Mouse (Mus musculus) lung, postnatal 4 days (tissue): Measurements from ENCODE around the gene Slc35f4.
"Not testable (repeated sequence)": the region's sequence is repeated elsewhere in the genome, so short reads cannot be mapped to it uniquely, and the experiment has no call there.

Source experiments
- DNase-seq, 2 experiments: peaks; one replicate each; pipeline ENCODE4 v3.0.0; 2021

Slc35f4 gene

GRCm38 (mm10) chr14:49348164-49348896, 177.5 kb downstream of the Slc35f4 start:
- no peak for DNase-seq

GRCm38 (mm10) chr14:49345835-49346234, 180.0 kb downstream of the Slc35f4 start:
- DNase-seq = no peak

GRCm38 (mm10) chr14:49337011-49337410, 188.8 kb downstream of the Slc35f4 start:
- no peak for DNase-seq

- no peak for DNase-seq
Measured at GRCm38 (mm10) chr14:49333841-49334240, 192.0 kb downstream of the Slc35f4 start.

GRCm38 (mm10) chr14:49316493-49316894, 209.4 kb downstream of the Slc35f4 start:
- no peak for DNase-seq

GRCm38 (mm10) chr14:49313981-49314380, 211.9 kb downstream of the Slc35f4 start:
- no peak for DNase-seq

- DNase-seq = no peak
Measured at GRCm38 (mm10) chr14:49313376-49313775, 212.5 kb downstream of the Slc35f4 start.

GRCm38 (mm10) chr14:49311548-49311947, 214.3 kb downstream of the Slc35f4 start:
- no peak for DNase-seq

GRCm38 (mm10) chr14:49311091-49311492, 214.8 kb downstream of the Slc35f4 start:
- no peak for DNase-seq

- DNase-seq = no peak
Measured at GRCm38 (mm10) chr14:49309670-49310069, 216.2 kb downstream of the Slc35f4 start.

GRCm38 (mm10) chr14:49308591-49308990, 217.3 kb downstream of the Slc35f4 start:
- no peak for DNase-seq

GRCm38 (mm10) chr14:49307842-49308241, 218.0 kb downstream of the Slc35f4 start:
- no peak for DNase-seq

GRCm38 (mm10) chr14:49305534-49306409, 220.1 kb downstream of the Slc35f4 start:
- no peak for DNase-seq

- no peak for DNase-seq
Measured at GRCm38 (mm10) chr14:49302271-49302857, 223.5 kb downstream of the Slc35f4 start.

- DNase-seq = no peak
Measured at GRCm38 (mm10) chr14:49300981-49301619, 224.7 kb downstream of the Slc35f4 start.

GRCm38 (mm10) chr14:49300326-49300725, 225.5 kb downstream of the Slc35f4 start:
- DNase-seq = no peak

GRCm38 (mm10) chr14:49293802-49294449, 231.9 kb downstream of the Slc35f4 start:
- DNase-seq = no peak

GRCm38 (mm10) chr14:49290029-49290745, 235.7 kb downstream of the Slc35f4 start:
- no peak for DNase-seq

GRCm38 (mm10) chr14:49283784-49284655, 241.8 kb downstream of the Slc35f4 start:
- DNase-seq = no peak

GRCm38 (mm10) chr14:49278880-49279279, 247.0 kb downstream of the Slc35f4 start:
- DNase-seq = no peak

GRCm38 (mm10) chr14:49278479-49278878, 247.4 kb downstream of the Slc35f4 start:
- DNase-seq = not testable (repeated sequence)
